Mouse (Mus musculus): ENCODE measurements around the gene Hoxc4.

Hoxc4 gene

DNA sequence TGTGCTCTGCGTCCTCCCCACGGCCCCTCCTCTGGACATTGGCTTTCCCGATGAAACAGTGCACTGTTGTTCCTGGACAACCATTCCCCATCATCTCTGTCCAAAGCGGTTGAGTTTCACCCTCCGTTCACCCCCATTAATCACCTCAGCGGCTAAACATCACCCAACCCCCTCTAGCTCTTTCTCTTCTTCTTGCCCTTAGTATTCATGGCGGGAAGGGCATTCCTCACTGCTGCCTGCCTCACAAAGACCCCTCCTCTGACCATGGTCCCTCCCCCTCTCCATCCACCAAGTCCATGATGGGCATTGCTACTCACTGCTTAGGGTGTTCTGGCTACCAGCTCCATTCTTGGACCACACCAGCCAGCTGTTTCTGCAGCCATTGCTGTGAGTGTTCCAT lies 46.9 kb downstream of the Hoxc4 start:
- in situ Hi-C loops (cut with MboI; ENCODE audit: unreplicated experiment in 2 of 2) = no loop called here

DNA sequence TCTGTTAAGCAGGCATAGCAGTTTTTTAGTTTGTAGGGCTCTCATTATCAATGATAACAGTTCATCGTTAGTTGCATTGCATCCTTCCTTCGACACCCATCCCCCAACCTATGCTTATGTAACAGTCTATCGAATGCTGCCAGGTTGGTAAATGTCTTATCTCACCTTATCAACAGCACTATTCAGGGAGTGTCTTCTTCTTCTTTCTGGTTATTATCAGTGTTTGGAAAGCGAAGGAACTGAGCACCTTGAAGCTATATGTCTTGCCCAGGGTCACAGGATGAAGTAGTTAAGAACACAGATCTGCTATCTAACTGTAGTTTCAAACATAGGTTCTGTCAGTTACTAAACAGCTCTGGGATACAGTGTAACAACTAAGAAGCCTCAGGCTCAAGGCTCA lies 49.0 kb downstream of the Hoxc4 start:
- in situ Hi-C loops (cut with MboI; ENCODE audit: unreplicated experiment in 2 of 2) = no loop called here

- in situ Hi-C loops (cut with MboI; ENCODE audit: unreplicated experiment in 2 of 2) = no loop called here
Observed at GRCm38 (mm10) chr15:103069173-103069572, 50.4 kb downstream of the Hoxc4 start.

GRCm38 (mm10) chr15:103071266-103071665 lies 52.5 kb downstream of the Hoxc4 start:
- in situ Hi-C loops (cut with MboI; ENCODE audit: unreplicated experiment in 2 of 2) = no loop called here

DNA sequence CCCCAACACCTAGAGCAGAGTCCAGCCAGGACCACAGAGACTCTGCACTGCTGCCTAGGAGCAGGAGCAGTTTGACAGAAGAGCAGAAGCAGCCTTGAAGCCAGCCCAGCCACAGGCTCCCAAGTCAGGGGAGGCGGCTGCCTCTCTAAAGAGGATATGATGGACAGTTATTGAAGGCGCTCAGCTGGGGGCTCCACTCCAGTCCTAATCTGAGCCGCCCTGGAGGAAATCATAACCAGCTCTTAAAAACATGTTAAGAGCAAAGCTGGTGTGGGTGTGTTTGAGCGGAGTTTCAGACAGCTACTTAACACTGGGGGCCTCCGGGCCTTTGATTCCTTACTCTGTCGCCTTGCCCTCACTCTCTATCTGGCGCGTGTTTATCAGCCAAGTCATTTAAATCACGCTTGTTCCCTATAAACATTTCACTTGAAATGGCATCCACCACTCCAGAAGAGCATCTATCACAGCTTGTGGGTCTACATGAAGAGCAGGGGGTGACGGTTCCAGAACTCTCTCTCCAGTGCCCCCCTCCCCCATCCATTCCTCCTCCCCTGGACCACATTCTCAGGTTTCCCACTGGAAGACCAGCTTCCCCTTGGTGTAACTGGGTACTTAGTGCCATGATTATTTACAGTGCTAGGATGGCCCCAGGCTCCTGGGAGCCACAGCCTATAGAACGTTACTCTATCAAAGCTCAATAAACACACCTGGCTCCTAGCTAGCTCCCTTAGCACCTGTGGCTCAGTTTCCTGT lies 56.1 kb downstream of the Hoxc4 start:
- in situ Hi-C loops (cut with MboI; ENCODE audit: unreplicated experiment in 2 of 2) = no loop called here

GRCm38 (mm10) chr15:103077673-103078072 lies 58.9 kb downstream of the Hoxc4 start:
- in situ Hi-C loops (cut with MboI; ENCODE audit: unreplicated experiment in 2 of 2) = no loop called here

- in situ Hi-C loops (cut with MboI; ENCODE audit: unreplicated experiment in 2 of 2) = no loop called here
Observed at GRCm38 (mm10) chr15:103082622-103083021, 63.9 kb downstream of the Hoxc4 start.

GRCm38 (mm10) chr15:103083598-103083997 lies 64.9 kb downstream of the Hoxc4 start:
- in situ Hi-C loops (cut with MboI; ENCODE audit: unreplicated experiment in 2 of 2) = no loop called here

GRCm38 (mm10) chr15:103084944-103085343 lies 66.2 kb downstream of the Hoxc4 start:
- in situ Hi-C loops (cut with MboI; ENCODE audit: unreplicated experiment in 2 of 2) = no loop called here

DNA sequence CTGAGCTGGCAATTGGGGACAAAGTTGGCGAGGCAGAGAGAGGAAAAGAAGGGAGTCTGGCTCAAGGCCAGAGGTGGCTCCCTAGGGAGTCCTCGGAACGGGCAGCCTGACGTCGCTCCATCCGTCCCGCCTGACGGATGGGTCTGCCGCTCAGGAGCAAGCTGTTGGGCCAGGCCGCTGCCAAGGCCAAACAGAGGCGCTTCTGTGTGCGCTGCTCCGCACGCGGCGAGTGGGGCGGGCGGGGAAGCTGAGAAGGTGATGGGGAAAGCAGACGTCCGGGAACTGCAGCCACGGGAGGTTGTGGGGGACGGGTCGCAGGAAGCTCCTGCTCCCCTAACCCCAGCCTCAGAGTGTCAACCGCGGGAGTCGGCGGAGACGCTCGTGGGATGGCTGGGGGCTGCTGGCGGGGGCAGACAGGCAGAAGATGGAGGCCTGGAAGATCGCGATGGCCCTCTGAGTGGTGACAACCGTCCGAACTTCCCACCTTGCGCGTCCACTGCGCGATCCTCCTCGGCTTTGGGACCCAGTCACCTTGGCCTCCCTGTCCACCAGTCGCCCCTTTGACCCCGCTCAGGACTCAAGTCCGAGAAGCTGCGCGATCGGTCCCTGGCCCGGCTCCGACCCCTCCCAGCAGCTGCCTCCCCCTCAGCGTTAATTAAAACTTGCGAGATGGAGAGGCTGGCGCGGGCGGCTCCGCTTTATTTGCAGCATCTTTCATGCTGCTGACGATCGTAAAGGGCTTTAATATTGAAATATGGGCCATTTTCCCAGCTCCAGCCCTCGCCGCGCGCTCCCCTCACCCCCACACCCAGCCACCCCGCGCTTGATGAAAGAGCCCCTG lies 67.3 kb downstream of the Hoxc4 start:
- in situ Hi-C loops (cut with MboI; ENCODE audit: unreplicated experiment in 2 of 2) = no loop called here

All from v-Abl transformed pro-B cells (cell line).